Mouse (Mus musculus) liver, adult 2 months (tissue): Measurements from ENCODE around the gene Gse1. TPM values are rescaled to one million over a fixed set of nuclear protein-coding genes. Genes with fewer than 3 reads are reported as not detected.
A peak's percentile ranks its signal among the peaks of the same experiment; 100 is the strongest.

Experiments used
- DNase-seq: peaks from one replicate; pipeline ENCODE4 v3.0.0-alpha.2; 2011; ENCODE audit warnings: low read depth, low spot score; ENCODE audit errors: extremely low read depth
- H3K27ac ChIP-seq: fragments of 200-500 bp; replicated peaks from 2 replicates; pipeline ENCODE4 v1.5.1; 2012; ENCODE audit warnings: low read depth, mild to moderate bottlenecking, control low read depth, inconsistent platforms, low read length; ENCODE audit not compliant: insufficient read depth
- H3K27me3 ChIP-seq: fragments of 200-500 bp; 2 replicates; pipeline ENCODE4 v1.6.1; 2012; ENCODE audit warnings: mild to moderate bottlenecking, moderate library complexity, low read length, inconsistent platforms; ENCODE audit not compliant: control insufficient read depth, insufficient read depth
- H3K36me3 ChIP-seq: fragments of 200-500 bp; 2 replicates; pipeline ENCODE4 v1.6.1; 2012; ENCODE audit warnings: low read length, inconsistent platforms; ENCODE audit not compliant: control insufficient read depth, insufficient read depth
- H3K4me1 ChIP-seq: fragments of 200-500 bp; 2 replicates; pipeline ENCODE4 v1.6.1; 2011; ENCODE audit warnings: low read length; ENCODE audit not compliant: control insufficient read depth, insufficient read depth
- H3K4me3 ChIP-seq: fragments of 200-500 bp; 2 replicates; pipeline ENCODE4 v1.5.1; 2011; ENCODE audit warnings: low read depth, mild to moderate bottlenecking, control low read depth, low read length, moderate library complexity; ENCODE audit not compliant: insufficient read depth
- H3K79me2 ChIP-seq: fragments of 200-500 bp; 2 replicates; pipeline ENCODE4 v1.6.1; 2012; ENCODE audit warnings: inconsistent platforms, mild to moderate bottlenecking, low read length, moderate library complexity; ENCODE audit not compliant: control insufficient read depth, insufficient read depth
- H3K9ac ChIP-seq: fragments of 200-500 bp; 2 replicates; pipeline ENCODE4 v1.6.1; 2012; ENCODE audit warnings: low read depth, mild to moderate bottlenecking, control low read depth, inconsistent platforms, low read length
- CTCF ChIP-seq: fragments of 200-500 bp; IDR thresholded peaks from 2 replicates; pipeline ENCODE4 v1.5.1; 2011; ENCODE audit warnings: low read depth, low read length, control low read depth
- POLR2A ChIP-seq: fragments of 200-500 bp; IDR thresholded peaks from 2 replicates; pipeline ENCODE4 v1.6.1; 2011; ENCODE audit warnings: low read length, control low read depth; ENCODE audit not compliant: insufficient read depth; ENCODE audit errors: extremely low read depth
- WGBS: fragments of 180-500 bp; shearing (Covaris S2); methylation state at CpG from one replicate; pipeline ENCODE4 v1.1.7; 2018; 5-methylcytosine and 5-hydroxymethylcytosine counted together
- polyA plus RNA-seq: library from polyadenylated mRNA; depleted of rRNA; stranded (reverse); fragments of >200 nt; gene quantifications from 2 replicates; pipeline ENCODE4 v1.2.3, GENCODE M21; 2012
- total RNA-seq: library from RNA; depleted of rRNA; stranded (reverse); fragments of >200 nt; gene quantifications from 2 replicates; pipeline ENCODE4 v1.2.3, GENCODE M21; 2014

The Gse1 gene
- total and polyA plus RNA-seq, 2 experiments: 2.6 to 10.0 TPM

DNA sequence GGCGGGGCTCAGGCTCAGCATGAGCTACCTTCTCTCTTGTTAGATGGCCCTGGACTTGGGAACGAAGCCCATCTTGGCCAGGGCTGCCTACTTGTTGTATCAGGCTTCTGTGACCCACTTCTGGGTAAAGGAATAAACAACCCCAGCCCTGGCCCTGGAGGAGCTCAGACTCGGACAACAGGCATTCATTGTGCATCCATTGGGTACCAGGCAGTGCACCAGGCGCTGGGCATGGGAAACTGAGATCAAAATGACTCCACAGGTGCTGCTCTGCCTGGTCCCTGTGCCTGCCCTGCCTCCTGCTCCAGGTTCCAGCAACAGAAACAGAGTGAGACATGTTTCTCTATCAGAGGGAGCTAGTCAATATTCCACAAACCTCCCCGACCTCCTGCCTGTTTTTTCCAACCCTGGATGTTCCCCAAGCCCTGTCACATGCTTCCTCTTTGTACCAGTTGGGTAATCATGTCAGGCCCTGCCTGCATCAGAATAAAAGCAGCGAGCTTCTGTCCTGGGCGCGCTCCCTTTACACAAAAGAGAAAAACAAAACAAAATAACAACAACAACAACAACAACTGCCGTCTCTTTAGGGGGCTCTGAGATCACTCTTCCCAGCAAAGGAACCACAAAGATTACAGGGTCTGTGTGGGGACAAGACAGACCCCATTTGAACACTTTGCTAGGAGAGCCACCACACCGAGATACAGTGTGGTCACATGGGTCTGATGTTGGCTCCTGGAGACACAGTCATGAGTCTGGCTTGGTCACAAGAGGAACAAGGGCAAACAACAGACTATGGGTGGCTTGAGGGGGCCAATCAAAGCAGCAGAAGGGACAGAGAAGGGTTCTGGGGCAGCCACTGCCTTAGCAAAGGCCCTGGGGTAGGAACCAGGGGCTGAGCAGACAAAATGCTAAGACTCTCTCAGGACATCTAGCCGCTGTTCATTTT lies 391.3 kb downstream of the Gse1 start:
- Histone ChIP-seq H3K36me3 (no peaks in the 10 kb centered on the region), H3K27me3 (no peaks in the 10 kb centered on the region), H3K79me2 (no peaks in the 10 kb centered on the region), H3K9ac (peak overlapping the region; percentile 45), H3K4me3 (no peak overlapping the region), H3K27ac (peak overlapping the region; percentile 96), H3K4me1 (peaks cover 28% of the 10 kb centered on the region)
- 29% methylated on average over 11 of the region's 11 CpGs for WGBS
- TF ChIP-seq CTCF: no peak
- no peak for TF ChIP-seq POLR2A
- DNase-seq: peak; percentile 95

DNA sequence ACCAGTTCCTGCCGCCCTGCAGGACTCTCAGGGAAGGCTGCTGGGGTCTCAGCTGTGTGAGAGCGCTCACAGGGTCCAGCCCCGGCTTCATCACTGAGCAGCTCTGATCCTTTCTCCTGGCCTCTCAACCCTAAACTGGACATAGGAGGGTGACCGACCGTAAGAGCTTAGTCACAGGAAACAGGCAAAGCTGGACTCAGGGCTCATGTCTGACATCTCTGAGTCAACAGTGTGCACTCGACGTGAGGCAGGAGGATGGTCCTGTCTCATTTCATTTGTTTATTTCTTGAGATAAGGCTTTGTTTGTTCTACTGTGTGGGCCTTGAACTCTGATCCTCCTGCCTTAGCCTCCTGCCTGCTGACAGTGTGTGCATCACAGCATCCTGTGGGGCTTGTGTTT lies 392.2 kb downstream of the Gse1 start:
- Histone ChIP-seq H3K79me2 (no peaks in the 10 kb centered on the region), H3K36me3 (no peaks in the 10 kb centered on the region), H3K27me3 (no peaks in the 10 kb centered on the region), H3K9ac (peak overlapping the region; percentile 45), H3K4me3 (no peak overlapping the region), H3K27ac (peak overlapping the region; percentile 96), H3K4me1 (peaks cover 28% of the 10 kb centered on the region)
- peak; percentile 68 for DNase-seq
- TF ChIP-seq CTCF: no peak
- no peak for TF ChIP-seq POLR2A
- WGBS: 24% methylated on average over 7 of the region's 7 CpGs

DNA sequence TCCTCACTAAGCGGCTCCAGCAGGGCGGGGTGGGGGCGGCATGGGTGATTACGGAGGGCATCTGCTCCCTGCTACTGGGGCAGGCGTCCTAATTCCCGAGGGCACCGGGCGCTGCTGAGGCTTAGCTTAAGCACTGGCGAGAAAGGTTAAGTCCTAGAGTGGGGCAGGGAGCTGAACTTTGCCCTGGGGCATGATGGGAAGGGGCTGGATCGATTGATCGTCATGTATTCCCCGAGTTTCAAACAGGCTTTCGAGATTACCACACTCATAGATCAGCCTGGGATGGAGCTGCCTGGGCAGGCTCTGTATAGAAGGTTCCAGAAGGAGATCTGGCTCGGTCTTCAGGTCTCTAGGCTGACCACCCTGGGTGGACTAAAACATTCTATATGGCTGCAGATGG lies 393.9 kb downstream of the Gse1 start:
- peaks cover 28% of the 10 kb centered on the region for H3K4me1 ChIP-seq
- peak; percentile 81 for DNase-seq
- peak overlapping the region; percentile 24; the same call in 1 of the 2 replicates for H3K9ac ChIP-seq
- H3K79me2 ChIP-seq: no peaks in the 10 kb centered on the region
- no peaks in the 10 kb centered on the region for H3K36me3 ChIP-seq
- TF ChIP-seq POLR2A: no peak
- TF ChIP-seq CTCF: no peak
- H3K4me3 ChIP-seq: no peak overlapping the region
- H3K27ac ChIP-seq: peak overlapping the region; percentile 85
- 25% methylated on average over 14 of the region's 14 CpGs for WGBS
- no peaks in the 10 kb centered on the region for H3K27me3 ChIP-seq

DNA sequence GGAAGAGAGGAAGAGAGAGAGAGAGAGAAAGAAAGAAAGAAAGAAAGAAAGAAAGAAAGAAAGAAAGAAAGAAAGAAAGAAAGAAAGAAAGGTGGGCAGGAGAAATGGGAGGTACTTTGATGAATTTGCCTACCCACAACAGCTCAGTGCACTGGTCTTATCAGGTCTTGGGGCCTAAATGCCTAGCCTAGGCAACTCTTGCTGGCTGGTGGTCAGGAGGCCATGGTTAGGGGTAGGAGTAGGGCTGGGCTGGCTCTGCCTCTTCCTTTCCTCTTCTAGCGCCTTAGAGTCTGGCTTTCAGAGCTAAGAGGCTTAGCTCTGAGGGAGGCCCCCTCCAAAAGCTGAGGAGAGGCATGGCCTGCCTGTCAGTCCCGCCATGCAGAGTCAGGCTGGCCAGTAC lies 395.4 kb downstream of the Gse1 start:
- H3K4me1 ChIP-seq: peaks cover 25% of the 10 kb centered on the region
- H3K79me2 ChIP-seq: no peaks in the 10 kb centered on the region
- H3K9ac ChIP-seq: no peak overlapping the region
- no peak for TF ChIP-seq POLR2A
- TF ChIP-seq CTCF: no peak
- 83% methylated on average over 2 of the region's 2 CpGs for WGBS
- H3K27me3 ChIP-seq: no peaks in the 10 kb centered on the region
- DNase-seq: no peak
- H3K27ac ChIP-seq: no peak overlapping the region
- no peak overlapping the region for H3K4me3 ChIP-seq
- H3K36me3 ChIP-seq: no peaks in the 10 kb centered on the region

DNA sequence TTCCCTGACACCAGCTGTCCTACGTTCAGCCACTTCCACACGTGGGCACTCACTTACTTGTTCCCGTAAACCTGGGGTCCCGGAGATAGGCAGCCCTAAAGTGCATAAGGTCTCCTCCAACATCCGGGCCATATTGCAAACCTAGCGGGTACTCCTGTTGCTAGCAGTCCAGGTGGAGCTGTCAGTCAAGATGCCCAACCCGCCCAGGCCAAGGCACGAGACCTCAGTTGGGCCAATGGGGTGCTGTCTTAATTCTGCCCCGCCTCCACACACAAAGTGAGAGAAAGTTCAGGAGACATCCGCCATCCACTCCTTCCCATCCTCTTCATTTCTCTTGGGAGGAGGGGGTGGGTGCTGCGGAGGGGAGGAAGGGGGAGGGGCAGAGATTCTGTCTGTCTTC lies 398.2 kb downstream of the Gse1 start:
- H3K27ac ChIP-seq: no peak overlapping the region
- no peak for DNase-seq
- H3K4me3 ChIP-seq: no peak overlapping the region
- no peaks in the 10 kb centered on the region for H3K79me2 ChIP-seq
- TF ChIP-seq POLR2A: no peak
- TF ChIP-seq CTCF: no peak
- H3K27me3 ChIP-seq: no peaks in the 10 kb centered on the region
- WGBS: 89% methylated on average over 11 of the region's 11 CpGs
- H3K36me3 ChIP-seq: no peaks in the 10 kb centered on the region
- peaks cover 6% of the 10 kb centered on the region for H3K4me1 ChIP-seq
- no peak overlapping the region for H3K9ac ChIP-seq

DNA sequence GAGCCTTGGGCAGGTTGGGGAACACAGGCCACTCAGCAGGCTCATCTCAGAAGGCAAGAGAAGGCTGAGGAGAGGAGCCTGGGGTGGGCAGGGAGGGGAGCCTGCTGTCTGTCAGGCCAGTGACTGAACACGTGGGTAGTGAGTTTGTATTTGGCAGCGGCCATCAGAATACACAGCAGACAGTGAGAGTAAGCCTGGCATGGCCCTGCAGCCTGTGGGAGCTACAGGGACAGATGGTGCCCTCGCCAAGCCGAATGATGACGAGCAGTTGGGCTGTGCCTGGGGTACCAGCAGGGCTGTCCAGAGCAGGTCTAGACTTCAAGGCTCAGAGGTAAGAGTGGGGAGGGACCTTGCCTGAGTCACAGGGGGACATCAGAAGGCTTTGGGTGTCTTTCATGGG lies 399.0 kb downstream of the Gse1 start:
- TF ChIP-seq CTCF (no peak), POLR2A (no peak)
- WGBS: 93% methylated on average over 5 of the region's 5 CpGs
- Histone ChIP-seq H3K79me2 (no peaks in the 10 kb centered on the region), H3K4me3 (no peak overlapping the region), H3K9ac (no peak overlapping the region), H3K27me3 (no peaks in the 10 kb centered on the region), H3K4me1 (peaks cover 1% of the 10 kb centered on the region; the same call in 1 of the 2 replicates), H3K27ac (no peak overlapping the region), H3K36me3 (no peaks in the 10 kb centered on the region)
- DNase-seq: no peak
